Mouse (Mus musculus) thymus, postnatal 25 days (tissue): ENCODE data around the gene Pced1a.
"Not testable (repeated sequence)": the region's sequence is repeated elsewhere in the genome, so short reads cannot be mapped to it uniquely, and the experiment has no call there.

ENCODE experiments used
- DNase-seq: peaks from one replicate; pipeline ENCODE4 v3.0.0; 2022

Pced1a gene

DNA sequence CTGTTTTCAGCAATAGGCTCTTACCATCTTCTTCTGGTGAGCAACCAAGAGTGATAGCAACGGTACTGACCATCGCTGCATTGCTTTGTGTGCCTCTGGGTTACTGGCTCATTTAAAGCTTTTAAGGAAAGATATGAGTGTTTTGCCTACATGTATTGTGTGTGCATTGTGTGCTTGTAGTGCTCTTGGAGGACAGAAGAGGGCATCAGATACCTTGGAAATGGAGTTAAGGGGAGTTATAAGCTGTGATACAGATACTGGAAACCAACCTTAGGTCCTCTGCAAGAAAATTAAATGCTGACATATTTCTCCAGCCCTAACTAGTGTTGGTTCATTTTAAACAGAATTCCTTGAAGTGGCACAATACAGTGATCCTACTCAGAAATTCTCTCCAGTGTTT is 35.7 kb downstream of the Pced1a start:
- peak; percentile 21 for DNase-seq

DNA sequence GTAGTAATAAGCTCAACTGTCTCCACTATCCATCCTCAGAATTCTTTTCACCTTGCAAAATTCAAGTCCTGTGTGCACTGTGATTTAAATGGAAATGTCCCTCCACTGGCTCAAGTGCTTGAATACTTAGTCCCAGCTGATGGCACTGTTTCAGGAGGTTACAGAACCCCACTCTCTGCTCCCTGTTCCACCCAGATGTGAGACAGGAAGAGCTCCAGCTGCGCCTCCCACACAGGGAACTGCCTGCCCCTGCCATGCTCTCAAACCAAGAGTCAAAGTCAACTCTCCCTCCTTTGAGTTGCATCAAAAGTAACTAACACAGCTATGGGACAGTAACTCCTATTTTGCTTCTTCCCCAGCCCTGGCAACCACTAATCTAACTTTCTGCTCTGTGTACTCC is 38.3 kb downstream of the Pced1a start:
- no peak for DNase-seq

DNA sequence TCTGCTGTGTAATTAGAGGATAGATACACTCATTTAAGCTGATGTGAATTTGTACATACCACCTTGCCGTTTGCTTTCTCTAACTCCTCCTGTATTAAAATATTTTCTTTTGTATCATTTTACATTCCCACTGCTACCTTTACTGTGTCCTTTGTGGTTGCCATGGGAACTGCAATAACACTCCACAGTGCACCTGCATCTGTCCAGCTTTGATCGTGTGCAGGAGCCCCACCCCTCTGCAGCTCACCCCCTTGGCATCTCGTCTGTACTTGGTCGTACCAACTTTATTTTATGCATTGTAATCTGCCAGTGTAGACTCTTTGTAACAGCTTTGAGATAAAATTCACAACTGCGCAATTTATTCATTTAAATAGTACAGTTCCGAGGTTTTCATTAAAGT is 40.6 kb downstream of the Pced1a start:
- DNase-seq: peak; percentile 32

DNA sequence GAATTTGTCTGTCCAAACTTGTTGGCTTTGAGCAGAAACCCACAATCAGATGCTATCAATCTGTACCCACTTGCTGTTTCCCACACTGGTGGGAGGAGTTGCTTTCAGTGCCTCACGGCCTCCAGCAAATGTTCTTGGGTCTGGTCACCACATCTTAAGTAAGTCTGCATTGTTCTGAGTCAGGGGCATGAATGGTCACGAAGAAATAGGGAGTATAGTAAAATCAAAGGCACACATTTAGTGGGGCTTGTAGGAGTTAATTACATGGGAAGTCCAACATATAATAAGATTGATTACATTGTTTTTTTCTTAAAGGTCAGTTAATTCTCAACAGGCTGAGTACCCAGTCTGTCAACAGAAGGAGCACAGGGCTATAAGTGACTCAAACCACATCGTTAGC is 41.3 kb downstream of the Pced1a start:
- no peak for DNase-seq

DNA sequence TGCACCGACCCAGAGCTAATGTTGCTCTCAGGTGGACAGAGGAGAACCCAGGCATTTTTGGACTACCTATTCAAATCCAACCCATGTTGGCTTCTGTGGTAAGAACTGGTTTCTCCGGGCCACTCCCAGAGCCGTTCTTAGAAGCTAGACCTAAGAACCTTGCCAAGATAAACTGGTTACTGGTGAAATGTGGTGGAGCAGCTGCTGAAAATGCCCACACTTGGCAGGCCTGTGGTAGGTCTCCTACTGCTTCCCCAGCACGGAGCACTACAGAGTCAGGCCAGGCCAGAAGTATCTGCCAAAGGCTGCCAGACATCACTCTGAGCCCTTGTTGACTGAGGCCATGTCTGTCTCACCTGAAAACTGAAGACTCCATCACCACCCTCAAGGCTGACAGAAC is 49.5 kb downstream of the Pced1a start:
- no peak for DNase-seq

DNA sequence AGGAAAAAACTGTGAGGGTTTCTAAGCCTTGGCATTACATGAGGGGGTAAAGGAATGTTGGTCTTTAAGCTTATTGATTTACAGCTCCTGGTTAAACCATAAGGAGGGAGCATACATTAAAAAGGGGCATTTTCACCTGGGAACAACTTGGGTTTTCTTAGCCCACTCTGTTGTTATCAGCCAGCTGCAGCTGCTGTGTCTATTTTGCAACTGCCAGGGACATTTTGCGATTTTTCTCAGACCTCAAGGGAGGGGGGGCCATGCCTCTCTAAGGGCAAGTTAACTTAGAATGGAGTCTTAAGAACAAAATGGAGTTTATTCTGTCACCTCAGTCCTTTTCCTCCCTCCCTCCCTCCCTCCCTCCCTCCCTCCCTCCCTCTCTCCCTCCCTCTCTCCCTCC is 51.5 kb downstream of the Pced1a start:
- not testable (repeated sequence) for DNase-seq

DNA sequence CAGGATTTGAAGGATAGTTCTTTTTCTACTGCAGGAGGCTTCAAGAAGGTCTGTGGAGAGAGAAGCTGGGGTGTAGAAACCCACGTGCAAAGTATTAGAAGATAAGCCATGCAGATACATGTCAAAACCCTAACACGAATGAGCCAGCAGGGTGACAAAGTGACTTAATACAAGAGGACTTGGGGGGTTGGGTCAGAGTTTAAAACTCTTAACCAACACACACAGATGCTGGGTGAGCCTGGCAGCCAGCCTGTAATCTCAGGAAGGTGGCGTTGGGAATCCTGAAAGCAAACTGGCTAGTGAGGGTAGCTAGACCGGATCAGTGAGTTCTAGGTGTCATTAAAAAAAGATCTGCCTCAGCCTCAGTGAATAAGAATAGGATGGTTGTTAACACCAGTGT is 57.1 kb downstream of the Pced1a start:
- DNase-seq: no peak
